Mouse (Mus musculus) myocyte (in vitro differentiated cells): ENCODE measurements around the gene Szrd1.

Experiments used
- E2F4 ChIP-seq: IDR thresholded peaks from one replicate; pipeline ENCODE4 v1.6.1; 2011; ENCODE audit warnings: mild to moderate bottlenecking, control low read depth, moderate library complexity; ENCODE audit not compliant: insufficient read depth
- MYOG ChIP-seq, 3 experiments: IDR thresholded peaks; one replicate each; pipeline ENCODE4 v1.6.1; 2011; ENCODE audit warnings: control low read depth in 2 of 3, low read depth in 2 of 3, mild to moderate bottlenecking in 2 of 3; ENCODE audit not compliant: insufficient read length in 2 of 3, control insufficient read depth in 1 of 3, insufficient read depth in 1 of 3
- POLR2A ChIP-seq: IDR thresholded peaks from one replicate; pipeline ENCODE4 v1.6.1; 2011; ENCODE audit warnings: low read depth, mild to moderate bottlenecking, control low read depth, moderate library complexity; ENCODE audit not compliant: insufficient read length
- TCF12 ChIP-seq: IDR thresholded peaks from one replicate; pipeline ENCODE4 v1.6.1; 2011; ENCODE audit warnings: mild to moderate bottlenecking, control low read depth; ENCODE audit not compliant: poor library complexity, insufficient read depth, severe bottlenecking

GRCm38 (mm10) chr4:141158609-141159008, 19.0 kb upstream of the Szrd1 start:
- no peak for TF ChIP-seq MYOG (IDR thresholded peaks at IDR 0.05; ENCODE audit: control insufficient read depth in 1 of 3, insufficient read depth in 1 of 3, insufficient read length in 2 of 3, low read depth in 2 of 3)
- TF ChIP-seq E2F4, result no peak
- no peak for TF ChIP-seq TCF12
- TF ChIP-seq POLR2A, result no peak
